Mouse (Mus musculus): ENCODE measurements around the gene Gm45711.

Gene Gm45711

DNA sequence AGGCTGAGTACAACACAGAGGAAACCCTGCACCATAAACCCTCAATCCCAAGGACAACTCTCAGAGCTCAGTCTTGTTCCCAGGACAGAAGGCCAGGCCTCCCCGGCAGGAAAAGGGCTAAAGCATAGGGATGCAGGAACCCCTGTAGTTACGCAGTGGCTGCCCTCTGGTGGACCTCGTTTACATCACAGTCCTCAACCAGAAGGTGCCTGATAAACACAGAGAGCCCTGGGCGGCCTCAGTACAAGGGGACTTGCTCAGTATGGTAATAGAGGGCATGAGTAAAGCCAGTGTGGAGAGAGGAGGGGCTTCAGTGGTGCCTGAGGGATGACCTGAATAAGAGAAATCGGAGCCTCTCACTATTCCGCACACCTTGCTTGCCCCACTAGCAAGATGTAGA is 75.3 kb downstream of the Gm45711 start:
- no peak for DNase-seq

- DNase-seq, result no peak
Observed at GRCm38 (mm10) chr8:104232919-104233318, 77.0 kb downstream of the Gm45711 start.

GRCm38 (mm10) chr8:104232039-104232438 is 77.8 kb downstream of the Gm45711 start:
- DNase-seq, result no peak

All from thymus, postnatal 36 days (tissue).